Mouse (Mus musculus): ENCODE data around the gene Babam2. TPM values are rescaled to one million over a fixed set of nuclear protein-coding genes. Genes with fewer than 3 reads are reported as not detected.
A peak's percentile ranks its signal among the peaks of the same experiment; 100 is the strongest.

Gene Babam2
- polyA plus RNA-seq, 1 experiment from 2014 or later, result 22.1 TPM

- DNase-seq, result no peak
- no peaks in the 10 kb centered on the region for H3K27me3 ChIP-seq (ENCODE audit: insufficient read depth, low read length)
- peaks cover 3% of the 10 kb centered on the region for H3K4me1 ChIP-seq (ENCODE audit: insufficient read depth)
- no peaks in the 10 kb centered on the region for H3K9me3 ChIP-seq (ENCODE audit: low read length)
- 80% methylated on average over 13 of the region's 13 CpGs for WGBS (ENCODE audit: insufficient replicate concordance)
- no peak overlapping the region for H3K9ac ChIP-seq (replicated peaks)
- no peaks in the 10 kb centered on the region for H3K36me3 ChIP-seq (replicated peaks; ENCODE audit: insufficient read depth, low read length)
- no peak overlapping the region for H3K4me3 ChIP-seq (ENCODE audit: low read depth, low read length)
- TF ChIP-seq EP300 (IDR thresholded peaks at IDR 0.05; ENCODE audit: low read depth) (no peak), CTCF (IDR thresholded peaks at IDR 0.05; ENCODE audit: low read depth) (no peak)
- 0 out of 2 replicates have a peak overlapping the region, but pooled peaks have one; percentile 3 for H3K4me2 ChIP-seq (ENCODE audit: low read depth, low read length)
- H3K27ac ChIP-seq (ENCODE audit: low read depth), result no peak overlapping the region
- ATAC-seq, result no peak
These were observed 287.0 kb downstream of the Babam2 start for GRCm38 (mm10) chr5:31984369-31984961.

GRCm38 (mm10) chr5:31985021-31985420 is 287.5 kb downstream of the Babam2 start:
- ATAC-seq (no peak), DNase-seq (no peak)
- no peak for TF ChIP-seq CTCF (IDR thresholded peaks at IDR 0.05; ENCODE audit: low read depth)
- no peak for TF ChIP-seq EP300 (IDR thresholded peaks at IDR 0.05; ENCODE audit: low read depth)
- Histone ChIP-seq H3K36me3 (replicated peaks; ENCODE audit: insufficient read depth, low read length) (no peaks in the 10 kb centered on the region), H3K27me3 (ENCODE audit: insufficient read depth, low read length) (no peaks in the 10 kb centered on the region), H3K9ac (replicated peaks) (no peak overlapping the region), H3K4me1 (ENCODE audit: insufficient read depth) (peaks cover 3% of the 10 kb centered on the region), H3K4me2 (ENCODE audit: low read depth, low read length) (no peak overlapping the region), H3K9me3 (ENCODE audit: low read length) (no peaks in the 10 kb centered on the region), H3K4me3 (ENCODE audit: low read depth, low read length) (no peak overlapping the region), H3K27ac (ENCODE audit: low read depth) (no peak overlapping the region)
- WGBS (ENCODE audit: insufficient replicate concordance), result 71% methylated on average over 2 of the region's 2 CpGs

GRCm38 (mm10) chr5:31987541-31988307 is 290.2 kb downstream of the Babam2 start:
- H3K4me2 ChIP-seq (ENCODE audit: low read depth, low read length), result no peak overlapping the region
- no peak for DNase-seq
- H3K9me3 ChIP-seq (ENCODE audit: low read length), result no peaks in the 10 kb centered on the region
- H3K4me1 ChIP-seq (ENCODE audit: insufficient read depth), result peaks cover 3% of the 10 kb centered on the region
- TF ChIP-seq EP300 (IDR thresholded peaks at IDR 0.05; ENCODE audit: low read depth), result no peak
- TF ChIP-seq CTCF (IDR thresholded peaks at IDR 0.05; ENCODE audit: low read depth), result no peak
- H3K27ac ChIP-seq (ENCODE audit: low read depth), result no peak overlapping the region
- H3K4me3 ChIP-seq (ENCODE audit: low read depth, low read length), result no peak overlapping the region
- 86% methylated on average over 11 of the region's 11 CpGs for WGBS (ENCODE audit: insufficient replicate concordance)
- H3K36me3 ChIP-seq (replicated peaks; ENCODE audit: insufficient read depth, low read length), result no peaks in the 10 kb centered on the region
- no peak overlapping the region for H3K9ac ChIP-seq (replicated peaks)
- ATAC-seq, result no peak
- H3K27me3 ChIP-seq (ENCODE audit: insufficient read depth, low read length), result no peaks in the 10 kb centered on the region

DNA sequence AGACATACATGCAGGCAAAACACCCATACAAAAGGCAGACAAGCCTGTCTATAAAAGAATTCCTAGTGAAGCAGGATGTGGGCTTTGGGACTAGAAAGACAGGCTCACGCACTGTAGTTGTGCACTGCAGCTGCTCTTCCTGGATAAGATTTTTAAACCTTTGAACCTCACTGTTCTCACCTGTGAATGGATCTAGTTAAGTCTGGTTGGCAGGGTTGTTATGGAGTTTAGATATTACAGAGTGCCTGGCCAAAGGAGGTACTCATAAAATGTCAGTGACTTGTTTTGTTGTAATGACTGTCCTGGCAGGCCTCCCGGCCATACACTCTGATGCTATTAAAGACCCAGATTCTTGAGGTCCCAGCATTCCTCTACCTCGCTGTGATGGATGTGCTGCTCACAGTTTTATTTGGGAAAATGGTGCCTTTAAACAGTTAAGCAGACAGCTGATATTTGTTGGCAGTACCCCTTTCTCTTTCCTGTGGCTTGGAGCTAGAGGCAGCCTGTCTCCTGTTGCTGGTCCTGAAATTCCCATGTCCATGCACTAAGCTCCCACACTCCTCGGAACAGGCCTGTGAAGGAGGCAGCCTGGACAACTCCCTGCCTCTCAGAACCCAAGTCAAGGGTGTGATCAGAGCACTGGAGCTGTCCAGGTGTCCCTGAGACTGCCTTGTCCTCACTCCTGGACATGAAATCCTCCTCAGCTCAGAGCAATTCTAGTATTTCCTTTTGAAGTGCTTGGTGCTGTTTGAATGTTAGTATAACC is 299.9 kb downstream of the Babam2 start:
- H3K4me2 ChIP-seq (ENCODE audit: low read depth, low read length), result no peak overlapping the region
- H3K9ac ChIP-seq (replicated peaks), result no peak overlapping the region
- no peak overlapping the region for H3K4me3 ChIP-seq (ENCODE audit: low read depth, low read length)
- H3K36me3 ChIP-seq (replicated peaks; ENCODE audit: insufficient read depth, low read length), result no peaks in the 10 kb centered on the region
- H3K4me1 ChIP-seq (ENCODE audit: insufficient read depth), result no peaks in the 10 kb centered on the region
- no peaks in the 10 kb centered on the region for H3K27me3 ChIP-seq (ENCODE audit: insufficient read depth, low read length)
- TF ChIP-seq EP300 (IDR thresholded peaks at IDR 0.05; ENCODE audit: low read depth) (no peak), CTCF (IDR thresholded peaks at IDR 0.05; ENCODE audit: low read depth) (no peak)
- DNase-seq (no peak), ATAC-seq (no peak)
- H3K9me3 ChIP-seq (ENCODE audit: low read length), result no peaks in the 10 kb centered on the region
- 83% methylated on average over 4 of the region's 4 CpGs for WGBS (ENCODE audit: insufficient replicate concordance)
- no peak overlapping the region for H3K27ac ChIP-seq (ENCODE audit: low read depth)

GRCm38 (mm10) chr5:31998806-31999205 is 301.3 kb downstream of the Babam2 start:
- Histone ChIP-seq H3K4me1 (ENCODE audit: insufficient read depth) (no peaks in the 10 kb centered on the region), H3K36me3 (replicated peaks; ENCODE audit: insufficient read depth, low read length) (no peaks in the 10 kb centered on the region), H3K9ac (replicated peaks) (no peak overlapping the region), H3K27ac (ENCODE audit: low read depth) (no peak overlapping the region), H3K27me3 (ENCODE audit: insufficient read depth, low read length) (no peaks in the 10 kb centered on the region), H3K4me3 (ENCODE audit: low read depth, low read length) (no peak overlapping the region), H3K4me2 (ENCODE audit: low read depth, low read length) (no peak overlapping the region), H3K9me3 (ENCODE audit: low read length) (no peaks in the 10 kb centered on the region)
- ATAC-seq, result no peak
- no peak for DNase-seq
- 64% methylated on average over 2 of the region's 2 CpGs for WGBS (ENCODE audit: insufficient replicate concordance)
- TF ChIP-seq EP300 (IDR thresholded peaks at IDR 0.05; ENCODE audit: low read depth) (no peak), CTCF (IDR thresholded peaks at IDR 0.05; ENCODE audit: low read depth) (no peak)

DNA sequence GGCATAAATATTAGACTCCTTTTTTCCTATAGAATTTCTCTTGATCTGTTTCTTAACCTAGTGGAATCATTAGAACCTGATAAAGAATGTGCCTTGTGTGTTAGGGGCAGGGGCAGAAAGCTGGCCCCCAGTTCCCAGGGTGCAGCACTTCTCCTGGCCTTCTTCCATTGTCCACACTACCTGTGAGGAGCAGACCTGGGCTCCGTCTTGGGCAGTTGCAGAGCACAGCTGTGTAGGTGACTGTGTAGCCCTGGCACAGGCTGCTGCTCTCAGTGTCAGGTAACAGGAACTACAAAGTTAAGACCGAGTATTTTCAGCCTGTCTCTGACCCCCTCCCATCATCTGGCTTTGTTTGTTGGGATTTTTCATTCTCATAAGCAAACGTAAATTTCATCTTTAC is 302.6 kb downstream of the Babam2 start:
- H3K9ac ChIP-seq (replicated peaks), result no peak overlapping the region
- H3K4me3 ChIP-seq (ENCODE audit: low read depth, low read length), result no peak overlapping the region
- no peaks in the 10 kb centered on the region for H3K27me3 ChIP-seq (ENCODE audit: insufficient read depth, low read length)
- 69% methylated on average over 3 of the region's 3 CpGs for WGBS (ENCODE audit: insufficient replicate concordance)
- no peak for TF ChIP-seq CTCF (IDR thresholded peaks at IDR 0.05; ENCODE audit: low read depth)
- no peak for TF ChIP-seq EP300 (IDR thresholded peaks at IDR 0.05; ENCODE audit: low read depth)
- H3K36me3 ChIP-seq (replicated peaks; ENCODE audit: insufficient read depth, low read length), result no peaks in the 10 kb centered on the region
- DNase-seq (no peak), ATAC-seq (no peak)
- H3K9me3 ChIP-seq (ENCODE audit: low read length), result no peaks in the 10 kb centered on the region
- no peak overlapping the region for H3K4me2 ChIP-seq (ENCODE audit: low read depth, low read length)
- no peaks in the 10 kb centered on the region for H3K4me1 ChIP-seq (ENCODE audit: insufficient read depth)
- H3K27ac ChIP-seq (ENCODE audit: low read depth), result no peak overlapping the region

Data from liver, postnatal 0 days (tissue).